Mouse (Mus musculus) embryonic facial prominence, embryonic 15.5 days (tissue): ENCODE data around the gene Ntn4. TPM values are rescaled to one million over a fixed set of nuclear protein-coding genes. Genes with fewer than 3 reads are reported as not detected.

Experiments used
- ATAC-seq: fragments of 200-750 bp; cut with Nextera tagmentation; 2 replicates; pipeline ENCODE4 v1.8.0; 2017; ENCODE audit warnings: low read depth, moderate TSS enrichment; ENCODE audit not compliant: insufficient number of reproducible peaks, low FRiP score, low TSS enrichment
- H3K27ac ChIP-seq: fragments of 300-500 bp; sonication (generic); replicated peaks from 2 replicates; pipeline ENCODE4 v1.5.1; 2015; ENCODE audit warnings: mild to moderate bottlenecking, inconsistent platforms
- H3K27me3 ChIP-seq: fragments of 300-500 bp; sonication (generic); 2 replicates; pipeline ENCODE4 v1.6.1; 2015; ENCODE audit warnings: inconsistent platforms
- H3K36me3 ChIP-seq: fragments of 300-500 bp; sonication (generic); 2 replicates; pipeline ENCODE4 v1.6.1; 2015; ENCODE audit warnings: mild to moderate bottlenecking, inconsistent platforms
- H3K4me1 ChIP-seq: fragments of 300-500 bp; sonication (generic); 2 replicates; pipeline ENCODE4 v1.6.1; 2015; ENCODE audit warnings: inconsistent platforms
- H3K4me2 ChIP-seq: fragments of 300-500 bp; sonication (generic); replicated peaks from 2 replicates; pipeline ENCODE4 v1.6.1; 2015; ENCODE audit warnings: mild to moderate bottlenecking, inconsistent platforms
- H3K4me3 ChIP-seq: fragments of 300-500 bp; sonication (generic); replicated peaks from 2 replicates; pipeline ENCODE4 v1.5.1; 2015; ENCODE audit warnings: mild to moderate bottlenecking, inconsistent platforms
- H3K9ac ChIP-seq: fragments of 300-500 bp; sonication (generic); 2 replicates; pipeline ENCODE4 v1.6.1; 2015; ENCODE audit warnings: inconsistent platforms
- H3K9me3 ChIP-seq: fragments of 300-500 bp; sonication (generic); replicated peaks from 2 replicates; pipeline ENCODE4 v1.6.1; 2016; ENCODE audit warnings: inconsistent platforms
- WGBS: fragments of 180-500 bp; shearing (Covaris S2); methylation state at CpG from one replicate; pipeline ENCODE4 v1.1.7; 2015; 5-methylcytosine and 5-hydroxymethylcytosine counted together
- polyA plus RNA-seq: library from polyadenylated mRNA; unstranded; fragments of >200 nt; fragmentation: Nextera tagmentation; extraction: Ambion mirVana; gene quantifications from 2 replicates; pipeline ENCODE4 v1.2.1, GENCODE M21; 2015

The Ntn4 gene
- polyA plus RNA-seq, 1 experiment from 2014 or later: 1.1 TPM

- no peak overlapping the region for H3K4me2 ChIP-seq
- H3K9ac ChIP-seq: no peak overlapping the region
- H3K27me3 ChIP-seq: no peaks in the 10 kb centered on the region
- H3K9me3 ChIP-seq: no peaks in the 10 kb centered on the region
- no peak for ATAC-seq
- 66% methylated on average over 21 of the region's 21 CpGs for WGBS
- H3K4me3 ChIP-seq: no peak overlapping the region
- H3K27ac ChIP-seq: no peak overlapping the region
- no peaks in the 10 kb centered on the region for H3K4me1 ChIP-seq
- H3K36me3 ChIP-seq: no peaks in the 10 kb centered on the region; the same call in 1 of the 2 replicates
Measured at GRCm38 (mm10) chr10:93707149-93708075, 66.9 kb downstream of the Ntn4 start.

GRCm38 (mm10) chr10:93708076-93708473 is 67.6 kb downstream of the Ntn4 start:
- ATAC-seq: no peak
- Histone ChIP-seq H3K36me3 (no peaks in the 10 kb centered on the region; the same call in 1 of the 2 replicates), H3K9me3 (no peaks in the 10 kb centered on the region), H3K4me1 (no peaks in the 10 kb centered on the region), H3K9ac (no peak overlapping the region), H3K27me3 (no peaks in the 10 kb centered on the region), H3K4me3 (no peak overlapping the region), H3K4me2 (no peak overlapping the region), H3K27ac (no peak overlapping the region)
- 50% methylated on average over 6 of the region's 6 CpGs for WGBS

GRCm38 (mm10) chr10:93708515-93708914 is 68.0 kb downstream of the Ntn4 start:
- no peak for ATAC-seq
- no peaks in the 10 kb centered on the region for H3K9me3 ChIP-seq
- WGBS: 76% methylated on average over 5 of the region's 5 CpGs

GRCm38 (mm10) chr10:93709536-93709935 is 69.1 kb downstream of the Ntn4 start:
- no peak overlapping the region for H3K27ac ChIP-seq
- no peak for ATAC-seq
- H3K9me3 ChIP-seq: no peaks in the 10 kb centered on the region
- no peaks in the 10 kb centered on the region for H3K4me1 ChIP-seq
- no peak overlapping the region for H3K4me3 ChIP-seq
- H3K9ac ChIP-seq: no peak overlapping the region
- no peak overlapping the region for H3K4me2 ChIP-seq
- H3K36me3 ChIP-seq: no peaks in the 10 kb centered on the region; the same call in 1 of the 2 replicates
- no peaks in the 10 kb centered on the region for H3K27me3 ChIP-seq
- WGBS: 91% methylated on average over 8 of the region's 8 CpGs

More at GRCm38 (mm10) chr10:93708515-93708914, 68.0 kb downstream of the Ntn4 start:
- H3K27me3 ChIP-seq: no peaks in the 10 kb centered on the region
- no peak overlapping the region for H3K9ac ChIP-seq
- no peak overlapping the region for H3K27ac ChIP-seq
- no peaks in the 10 kb centered on the region for H3K4me1 ChIP-seq
- no peak overlapping the region for H3K4me3 ChIP-seq
- no peaks in the 10 kb centered on the region; the same call in 1 of the 2 replicates for H3K36me3 ChIP-seq
- H3K4me2 ChIP-seq: no peak overlapping the region

GRCm38 (mm10) chr10:93721625-93722337 is 81.3 kb downstream of the Ntn4 start:
- Histone ChIP-seq H3K4me3 (no peak overlapping the region), H3K9me3 (no peaks in the 10 kb centered on the region), H3K36me3 (no peaks in the 10 kb centered on the region), H3K27ac (no peak overlapping the region), H3K27me3 (no peaks in the 10 kb centered on the region), H3K9ac (no peak overlapping the region), H3K4me1 (peaks cover 14% of the 10 kb centered on the region; the same call in 1 of the 2 replicates), H3K4me2 (no peak overlapping the region)
- 80% methylated on average over 5 of the region's 5 CpGs for WGBS
- no peak for ATAC-seq

- Histone ChIP-seq H3K27me3 (no peaks in the 10 kb centered on the region), H3K4me1 (peaks cover 10% of the 10 kb centered on the region; the same call in 1 of the 2 replicates), H3K4me2 (peak overlapping the region; percentile 17), H3K36me3 (no peaks in the 10 kb centered on the region), H3K4me3 (no peak overlapping the region), H3K9me3 (no peaks in the 10 kb centered on the region), H3K9ac (no peak overlapping the region), H3K27ac (0 out of 2 replicates have a peak overlapping the region, but pooled peaks have one; percentile 24)
- ATAC-seq: no peak
- 11% methylated on average over 11 of the region's 11 CpGs for WGBS
Measured at GRCm38 (mm10) chr10:93723942-93724542, 83.6 kb downstream of the Ntn4 start.

GRCm38 (mm10) chr10:93728131-93728530 is 87.7 kb downstream of the Ntn4 start:
- no peaks in the 10 kb centered on the region for H3K36me3 ChIP-seq
- H3K27ac ChIP-seq: no peak overlapping the region
- H3K27me3 ChIP-seq: no peaks in the 10 kb centered on the region
- no peak overlapping the region for H3K9ac ChIP-seq
- no peaks in the 10 kb centered on the region for H3K9me3 ChIP-seq
- H3K4me3 ChIP-seq: no peak overlapping the region
- no peak overlapping the region for H3K4me2 ChIP-seq
- WGBS: 28% methylated on average over 5 of the region's 5 CpGs
- H3K4me1 ChIP-seq: peaks cover 8% of the 10 kb centered on the region; the same call in 1 of the 2 replicates
- ATAC-seq: no peak

- H3K4me3 ChIP-seq: no peak overlapping the region
- H3K9me3 ChIP-seq: no peaks in the 10 kb centered on the region
- H3K9ac ChIP-seq: no peak overlapping the region
- H3K4me2 ChIP-seq: no peak overlapping the region
- H3K4me1 ChIP-seq: no peaks in the 10 kb centered on the region
- no peaks in the 10 kb centered on the region for H3K27me3 ChIP-seq
- no peak overlapping the region for H3K27ac ChIP-seq
- WGBS: 75% methylated on average over 6 of the region's 6 CpGs
- no peaks in the 10 kb centered on the region; the same call in 1 of the 2 replicates for H3K36me3 ChIP-seq
- ATAC-seq: no peak
Measured at GRCm38 (mm10) chr10:93730514-93730913, 90.0 kb downstream of the Ntn4 start.

GRCm38 (mm10) chr10:93731248-93731691 is 90.8 kb downstream of the Ntn4 start:
- H3K4me3 ChIP-seq: no peak overlapping the region
- H3K27ac ChIP-seq: no peak overlapping the region
- ATAC-seq: no peak
- H3K36me3 ChIP-seq: no peaks in the 10 kb centered on the region; the same call in 1 of the 2 replicates
- H3K27me3 ChIP-seq: no peaks in the 10 kb centered on the region
- no peaks in the 10 kb centered on the region for H3K9me3 ChIP-seq
- no peak overlapping the region for H3K9ac ChIP-seq
- 80% methylated on average over 9 of the region's 9 CpGs for WGBS
- no peaks in the 10 kb centered on the region for H3K4me1 ChIP-seq
- H3K4me2 ChIP-seq: no peak overlapping the region

GRCm38 (mm10) chr10:93736114-93736645 is 95.7 kb downstream of the Ntn4 start:
- no peaks in the 10 kb centered on the region for H3K9me3 ChIP-seq
- no peak overlapping the region for H3K4me3 ChIP-seq
- no peaks in the 10 kb centered on the region for H3K27me3 ChIP-seq
- no peaks in the 10 kb centered on the region for H3K4me1 ChIP-seq
- H3K4me2 ChIP-seq: no peak overlapping the region
- ATAC-seq: peak; percentile 77; the same call in 1 of the 2 replicates
- no peaks in the 10 kb centered on the region; the same call in 1 of the 2 replicates for H3K36me3 ChIP-seq
- H3K9ac ChIP-seq: no peak overlapping the region
- no peak overlapping the region for H3K27ac ChIP-seq
- WGBS: 61% methylated on average over 6 of the region's 6 CpGs
